9 mouse cellular contexts compared by ENCODE assay signal in genomic region chr2:60800921-60801558, GRCm38 (mm10).
DNase-seq lines count a peak whose midpoint lies in the region; ATAC-seq lines count a peak whose summit lies in the region.
"Had no signal": no experiment of that assay in that cellular context is flagged by ENCODE, and none has a peak within 500 bp of the region (broad histone marks: within the 10 kb centered on the region; RNA-seq: fewer than 3 reads in every experiment).

No protein-coding gene starts in this region.

- intact Hi-C loops in gastrocnemius, postnatal 36 days (cut with DNase I): loop anchor here (5.0 kb wide), 4 partner anchors 81 to 651 kb away; partner anchors contain the start of gene Rbms1

- H3K36me3 ChIP-seq in heart, embryonic 16.5 days (ENCODE audit: control insufficient read depth, insufficient read depth): no peaks in the 10 kb centered on the region; the same call in 1 of the 2 replicates
- peaks cover 15% of the 10 kb centered on the region for H3K36me3 ChIP-seq in embryonic facial prominence, embryonic 10.5 days (replicated peaks)
- 0 out of 2 replicates have a peak, but pooled peaks cover 1% of the 10 kb centered on the region for H3K36me3 ChIP-seq in intestine, embryonic 15.5 days
- H3K36me3 ChIP-seq in neural tube, embryonic 13.5 days: no peaks in the 10 kb centered on the region

- no peak for DNase-seq in heart, adult 8-10 months (ENCODE audit: low spot score)
- no peak for DNase-seq in embryonic facial prominence, embryonic 10.5 days (ENCODE audit: low spot score)
- DNase-seq in adrenal gland, postnatal 14 days: no peak
- DNase-seq in gastrocnemius, postnatal 36 days: no peak
- no peak for DNase-seq in right cerebral cortex, postnatal 10 days (ENCODE audit: low spot score in 2 of 2)

- peak overlapping the region; percentile 30 for H3K4me2 ChIP-seq in heart, embryonic 16.5 days (ENCODE audit: low read depth, low read length)
- H3K4me2 ChIP-seq in intestine, embryonic 15.5 days (replicated peaks): peak overlapping the region; percentile 38
- H3K4me2 ChIP-seq in neural tube, embryonic 13.5 days: peak overlapping the region; percentile 18

- 51% methylated on average over 15 of the region's 15 CpGs for WGBS in heart, embryonic 16.5 days
- 16% methylated on average over 15 of the region's 15 CpGs for WGBS in embryonic facial prominence, embryonic 10.5 days
- WGBS in intestine, embryonic 15.5 days: 31% methylated on average over 15 of the region's 15 CpGs
- WGBS in neural tube, embryonic 13.5 days: 37% methylated on average over 15 of the region's 15 CpGs

- no peak overlapping the region for H3K27ac ChIP-seq in heart, embryonic 16.5 days (ENCODE audit: low read length)
- H3K27ac ChIP-seq in embryonic facial prominence, embryonic 10.5 days (replicated peaks): no peak overlapping the region
- no peak overlapping the region for H3K27ac ChIP-seq in intestine, embryonic 15.5 days
- H3K27ac ChIP-seq in neural tube, embryonic 13.5 days (replicated peaks): no peak overlapping the region
- H3K27ac ChIP-seq: macrophage had no signal

- H3K4me3 ChIP-seq in heart, embryonic 16.5 days (ENCODE audit: low read length): peak overlapping the region; percentile 6; the same call in 1 of the 2 replicates
- peak overlapping the region; percentile 37 for H3K4me3 ChIP-seq in embryonic facial prominence, embryonic 10.5 days
- H3K4me3 ChIP-seq in intestine, embryonic 15.5 days (replicated peaks): 0 out of 2 replicates have a peak overlapping the region, but pooled peaks have one; percentile 13
- no peak overlapping the region for H3K4me3 ChIP-seq in neural tube, embryonic 13.5 days

- peaks cover 25% of the 10 kb centered on the region for H3K4me1 ChIP-seq in heart, embryonic 16.5 days (ENCODE audit: control insufficient read depth, insufficient read depth, low read length)
- H3K4me1 ChIP-seq in embryonic facial prominence, embryonic 10.5 days: peaks cover 81% of the 10 kb centered on the region
- peaks cover 3% of the 10 kb centered on the region; the same call in 1 of the 2 replicates for H3K4me1 ChIP-seq in intestine, embryonic 15.5 days (replicated peaks)
- H3K4me1 ChIP-seq in neural tube, embryonic 13.5 days (replicated peaks): peaks cover 62% of the 10 kb centered on the region

- no peak overlapping the region for H3K9ac ChIP-seq in heart, embryonic 16.5 days (ENCODE audit: low read length)
- H3K9ac ChIP-seq in intestine, embryonic 15.5 days: no peak overlapping the region
- no peak overlapping the region; the same call in 1 of the 2 replicates for H3K9ac ChIP-seq in neural tube, embryonic 13.5 days

- H3K9me3 ChIP-seq in heart, embryonic 16.5 days (replicated peaks; ENCODE audit: control insufficient read depth, low read length): no peaks in the 10 kb centered on the region
- H3K9me3 ChIP-seq in embryonic facial prominence, embryonic 10.5 days: no peaks in the 10 kb centered on the region
- no peaks in the 10 kb centered on the region for H3K9me3 ChIP-seq in intestine, embryonic 15.5 days
- no peaks in the 10 kb centered on the region for H3K9me3 ChIP-seq in neural tube, embryonic 13.5 days

- no peak for ATAC-seq in heart, embryonic 16.5 days (replicated peaks; ENCODE audit: extremely low read depth, insufficient read depth, low FRiP score)
- ATAC-seq in intestine, embryonic 15.5 days: peak; percentile 72
- ATAC-seq in neural tube, embryonic 13.5 days (ENCODE audit: low read depth): no peak

- no peaks in the 10 kb centered on the region for H3K27me3 ChIP-seq in heart, embryonic 16.5 days (ENCODE audit: control insufficient read depth, insufficient read depth, low read length)
- peaks cover 45% of the 10 kb centered on the region for H3K27me3 ChIP-seq in embryonic facial prominence, embryonic 10.5 days (replicated peaks; ENCODE audit: low read depth, poor library complexity, severe bottlenecking)
- H3K27me3 ChIP-seq in intestine, embryonic 15.5 days (replicated peaks): no peaks in the 10 kb centered on the region
- no peaks in the 10 kb centered on the region for H3K27me3 ChIP-seq in neural tube, embryonic 13.5 days
